Mouse (Mus musculus) erythroid progenitor cell, adult 5-6 weeks (primary cell): ENCODE measurements around the gene Mpp1. TPM values are rescaled to one million over a fixed set of nuclear protein-coding genes. Genes with fewer than 3 reads are reported as not detected.

ENCODE experiments used
- ATAC-seq: replicated peaks from 2 replicates; pipeline ENCODE4 v1.8.0; 2016; ENCODE audit warnings: moderate number of reproducible peaks, mild to moderate bottlenecking, moderate TSS enrichment, inconsistent platforms; ENCODE audit not compliant: poor library complexity, low FRiP score, severe bottlenecking
- total RNA-seq, 2 experiments: library from RNA; stranded (forward) in 1 of 2; stranded (reverse) in 1 of 2; fragments of 150-400 nt in 1 of 2; fragments of 186-747, 209-891 nt in 1 of 2; gene quantifications; 2 replicates each; pipeline versions ENCODE4 v1.2.3 to v1.2.4; 2015 to 2017; ENCODE audit warnings: low replicate concordance in 2 of 2

Gene Mpp1
- total RNA-seq, 2 experiments from 2014 or later: 150 to 233 TPM

DNA sequence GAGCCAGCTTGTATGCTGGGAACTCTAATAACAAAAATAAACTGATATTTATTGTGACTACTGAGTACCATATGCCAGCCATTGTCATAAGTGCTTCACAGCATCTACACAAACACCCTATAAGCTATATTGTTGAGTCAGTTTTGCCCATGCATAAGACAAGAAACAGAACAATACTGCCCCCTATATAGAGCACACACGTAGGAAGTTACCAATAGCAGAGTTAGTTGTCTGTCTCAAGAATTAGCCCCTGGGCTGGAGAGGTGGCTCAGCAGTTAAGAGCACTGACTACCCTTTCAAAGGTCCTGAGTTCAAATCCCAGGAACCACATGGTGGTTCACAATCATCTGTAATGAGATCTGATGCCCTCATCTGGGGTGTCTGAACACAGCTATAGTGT is 45.2 kb downstream of the Mpp1 start:
- ATAC-seq: no peak

DNA sequence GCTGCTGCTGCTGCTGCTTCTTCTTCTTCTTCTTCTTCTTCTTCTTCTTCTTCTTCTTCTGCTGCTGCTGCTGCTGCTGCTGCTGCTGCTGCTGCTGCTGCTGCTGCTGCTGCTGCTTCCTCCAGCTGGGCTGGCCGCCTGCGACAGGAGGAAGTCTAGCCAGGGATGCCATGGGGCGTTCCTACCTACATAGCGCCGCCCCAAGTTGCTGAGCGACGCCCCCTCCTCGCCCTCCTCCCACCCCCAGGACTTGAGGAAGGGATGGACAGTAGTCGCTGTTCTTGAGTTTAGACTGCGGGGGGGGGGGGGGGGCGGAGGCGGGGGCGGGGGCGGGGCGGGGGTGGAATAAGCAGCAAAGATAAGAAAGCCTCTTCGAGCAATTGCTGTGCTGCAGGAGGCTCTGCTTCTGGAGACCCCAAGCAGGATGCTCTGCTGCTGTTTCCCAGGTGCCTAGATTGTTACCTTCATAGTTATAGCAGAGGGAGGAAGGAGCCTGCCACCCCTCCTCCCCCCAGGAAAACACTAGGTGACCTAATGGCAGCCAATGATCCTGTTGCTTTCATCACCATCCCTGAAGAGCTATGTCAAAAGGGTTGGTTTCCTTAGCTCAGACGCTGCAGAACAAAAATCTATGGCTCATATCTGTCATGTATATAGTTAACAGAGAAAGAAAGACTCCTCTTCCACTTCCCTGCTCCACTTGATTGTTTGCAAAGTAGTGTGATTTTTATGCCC is 45.9 kb downstream of the Mpp1 start, which contains the start of gene Gab3:
Gene Gab3 (minus strand): TSS at position 685 of the 735 bp plus-strand sequence.
- peak; percentile 92 for ATAC-seq

DNA sequence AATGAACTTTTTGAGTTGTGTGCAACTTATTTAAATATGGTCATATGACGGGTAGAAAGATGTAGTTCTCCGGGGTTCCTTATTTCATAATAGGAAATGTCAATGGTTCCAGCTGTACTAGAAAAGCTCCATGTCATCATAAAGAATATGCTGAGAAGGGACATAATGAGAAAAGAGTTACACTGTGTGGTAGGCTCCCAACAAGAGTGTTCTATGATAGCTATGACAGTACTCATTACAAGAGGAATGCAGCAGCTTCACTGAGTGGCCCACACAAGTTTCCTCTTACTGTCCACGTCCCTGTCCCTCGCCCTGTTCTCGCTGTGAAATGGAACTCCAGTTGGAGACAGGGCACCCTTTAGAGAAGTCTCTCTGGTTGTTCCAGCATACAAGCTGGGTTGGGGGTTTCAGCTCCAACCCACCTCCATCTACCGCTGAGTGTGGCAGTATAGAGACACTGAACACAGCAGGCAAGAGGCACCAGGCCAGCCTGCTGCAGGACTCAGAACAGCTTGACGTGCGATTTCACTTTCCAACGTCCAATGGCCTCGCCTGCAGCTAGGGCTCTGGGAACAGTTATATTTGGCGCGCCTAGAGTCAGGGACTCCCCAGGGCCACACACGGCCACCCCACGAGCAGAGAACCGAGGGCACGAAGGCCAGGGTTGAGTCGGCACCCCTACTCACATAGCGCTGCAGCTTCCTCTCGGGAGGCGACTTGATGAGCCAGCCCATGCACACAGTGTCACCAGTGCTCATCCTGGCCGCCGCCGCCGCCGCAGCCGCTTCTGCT is 46.6 kb downstream of the Mpp1 start:
- ATAC-seq: peak; percentile 78

DNA sequence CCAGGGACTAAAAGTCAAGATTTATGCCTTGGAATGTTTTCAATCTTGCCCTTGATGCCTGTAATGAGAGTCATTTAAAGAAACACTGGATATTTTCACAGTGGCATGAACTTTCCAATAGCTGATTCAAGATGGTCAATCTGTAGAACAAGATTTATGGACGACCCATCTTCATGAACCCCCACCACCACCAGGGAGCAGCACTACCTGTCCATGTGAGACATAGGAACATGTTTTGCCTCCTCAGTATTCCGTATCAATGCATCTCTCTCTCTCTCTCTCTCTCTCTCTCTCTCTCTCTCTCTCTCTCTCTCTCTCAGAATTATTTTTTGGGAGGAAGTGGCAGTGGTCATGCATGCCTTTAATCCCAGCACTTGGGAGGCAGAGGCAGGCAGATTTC is 48.5 kb downstream of the Mpp1 start:
- 0 out of 2 replicates have a peak, but pooled peaks have one; percentile 56 for ATAC-seq

Other genes with a start within 250 kb of the Mpp1 start
- 8.0 and 14.8 TPM in 2 replicates for gene Gab3, start 45.6 kb downstream of the Mpp1 start, total RNA-seq (2015; ENCODE audit: low replicate concordance)
- 10.7 and 20.9 TPM in 2 replicates for gene Gab3, start 45.6 kb downstream of the Mpp1 start, total RNA-seq (2017; ENCODE audit: low replicate concordance)
- gene Dkc1, start 35.2 kb downstream of the Mpp1 start, total RNA-seq (2015; ENCODE audit: low replicate concordance): 33.5 and 54.5 TPM in 2 replicates
- gene Dkc1, start 35.2 kb downstream of the Mpp1 start, total RNA-seq (2017; ENCODE audit: low replicate concordance): 53.9 and 107 TPM in 2 replicates
- gene Smim9, start 32.8 kb upstream of the Mpp1 start, total RNA-seq (2015; ENCODE audit: low replicate concordance): not detected in 2 replicates
- not detected in 2 replicates for gene Smim9, start 32.8 kb upstream of the Mpp1 start, total RNA-seq (2017; ENCODE audit: low replicate concordance)